Mouse (Mus musculus): ENCODE measurements around the gene Wdr64.

The Wdr64 gene

DNA sequence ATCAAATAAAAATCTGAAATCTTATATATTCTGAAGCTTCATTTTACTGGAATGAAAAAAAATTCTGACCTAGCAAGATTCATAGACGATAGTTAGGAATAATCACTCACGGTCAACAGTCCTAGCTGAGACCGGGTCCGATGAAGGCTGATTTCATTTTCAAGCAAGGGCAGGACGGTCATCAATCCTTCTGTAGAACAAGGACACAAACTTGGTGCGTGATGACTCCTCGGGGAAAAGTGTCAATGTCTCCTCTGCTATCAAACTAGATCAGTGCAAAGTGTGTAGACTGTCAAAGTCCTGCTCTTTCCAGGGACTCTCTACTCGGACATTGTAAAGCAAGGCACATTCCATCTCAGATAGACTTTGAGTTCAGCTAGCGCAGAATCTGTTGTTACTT, 18.4 kb downstream of the Wdr64 start:
- no peak for DNase-seq (ENCODE audit: low read depth, low spot score)

DNA sequence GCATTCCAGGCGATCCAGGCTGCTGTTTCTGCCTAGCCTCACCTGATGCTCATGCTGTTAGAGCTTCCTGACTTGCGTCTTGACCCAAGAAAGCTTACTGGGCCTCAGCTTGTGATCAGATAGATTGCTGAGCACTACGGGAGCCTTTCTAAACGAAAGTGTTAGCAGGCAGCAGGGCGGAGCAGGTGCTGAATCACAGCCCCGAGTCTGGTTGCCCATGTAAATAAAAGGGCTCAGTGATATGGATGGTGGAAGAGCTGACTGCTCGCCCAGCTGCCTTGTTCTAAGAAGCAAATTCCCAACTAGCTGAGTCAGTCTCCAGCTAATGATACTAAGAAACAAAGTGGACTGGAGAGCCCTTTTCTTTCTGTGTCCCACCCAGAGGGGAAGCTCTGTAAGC, 27.4 kb downstream of the Wdr64 start:
- no peak for DNase-seq (ENCODE audit: low read depth, low spot score)

DNA sequence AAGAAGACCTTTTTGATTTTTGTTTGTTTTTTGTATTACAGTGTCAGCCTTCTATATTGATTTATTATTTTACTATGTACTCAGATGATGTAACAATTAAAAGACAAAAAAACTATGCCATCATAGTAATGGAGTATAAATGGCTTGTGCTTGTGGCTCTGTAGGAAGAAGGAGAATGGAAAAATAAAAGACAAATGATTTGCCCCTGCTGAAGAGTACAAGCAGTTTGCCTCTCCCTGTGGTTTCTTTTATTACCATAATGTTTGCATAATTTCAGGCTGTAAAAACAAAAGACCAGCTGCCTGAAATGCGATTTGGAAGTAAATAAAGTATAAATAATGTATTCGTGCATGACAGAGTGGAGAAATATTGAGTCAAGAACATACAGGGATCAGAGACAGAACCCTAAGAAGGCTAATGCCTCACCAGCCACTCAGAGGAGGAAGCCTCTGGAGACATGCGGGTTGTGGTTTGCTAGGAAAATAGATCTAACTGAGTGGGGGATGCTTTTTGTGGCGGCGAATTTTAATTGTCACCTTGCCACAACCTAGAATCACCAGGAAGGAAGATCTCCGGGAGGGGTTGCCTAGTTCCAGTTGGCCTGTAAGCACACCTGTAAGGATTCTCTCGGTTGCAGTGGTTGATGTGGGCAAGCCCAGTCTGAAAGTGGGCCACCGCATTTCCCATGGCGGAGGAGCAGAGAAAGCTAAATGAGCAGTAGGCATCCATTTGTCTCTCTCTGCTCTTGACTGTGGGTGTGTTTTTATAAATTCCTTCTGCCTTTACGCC, 56.4 kb downstream of the Wdr64 start:
- DNase-seq (ENCODE audit: low read depth, low spot score), result no peak

DNA sequence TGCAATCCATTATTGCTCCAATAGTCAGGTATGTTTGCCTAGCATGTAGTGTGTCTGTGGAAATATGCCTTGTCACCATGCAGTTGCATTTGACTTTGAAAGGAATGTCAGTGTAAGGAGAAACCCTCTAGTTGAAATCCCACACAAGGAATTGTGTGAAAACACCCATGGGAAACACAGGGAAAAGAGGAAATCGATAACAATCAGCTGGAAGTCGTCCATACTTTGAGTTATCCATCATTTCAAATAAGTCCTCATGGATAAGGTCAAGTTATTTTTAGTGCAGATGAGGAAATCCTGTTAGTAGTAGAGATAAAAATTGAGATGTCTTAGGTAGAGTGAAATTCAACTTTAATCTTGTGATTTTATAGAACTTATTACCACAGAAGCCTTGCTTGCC, 96.3 kb downstream of the Wdr64 start:
- DNase-seq (ENCODE audit: low read depth, low spot score), result no peak

DNA sequence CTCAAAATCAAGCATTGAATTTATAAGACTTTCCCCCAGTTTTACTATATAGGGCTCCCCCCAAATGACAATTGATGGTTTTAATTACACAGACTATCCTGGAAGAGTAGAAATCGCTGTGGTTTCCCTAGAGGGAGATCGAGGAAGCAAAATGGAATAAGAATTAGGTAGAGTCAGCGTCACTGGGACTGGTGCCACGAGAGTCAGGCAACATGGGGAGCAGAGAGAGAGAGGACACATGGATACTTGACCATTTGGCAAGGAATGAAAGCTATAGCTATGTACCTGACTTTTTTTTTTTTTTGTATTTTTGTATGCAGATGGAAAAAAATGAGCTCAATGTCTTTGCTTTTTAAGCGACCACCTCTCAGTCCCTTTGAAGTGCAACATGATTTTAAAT, 110.0 kb downstream of the Wdr64 start:
- no peak for DNase-seq (ENCODE audit: low read depth, low spot score)

DNA sequence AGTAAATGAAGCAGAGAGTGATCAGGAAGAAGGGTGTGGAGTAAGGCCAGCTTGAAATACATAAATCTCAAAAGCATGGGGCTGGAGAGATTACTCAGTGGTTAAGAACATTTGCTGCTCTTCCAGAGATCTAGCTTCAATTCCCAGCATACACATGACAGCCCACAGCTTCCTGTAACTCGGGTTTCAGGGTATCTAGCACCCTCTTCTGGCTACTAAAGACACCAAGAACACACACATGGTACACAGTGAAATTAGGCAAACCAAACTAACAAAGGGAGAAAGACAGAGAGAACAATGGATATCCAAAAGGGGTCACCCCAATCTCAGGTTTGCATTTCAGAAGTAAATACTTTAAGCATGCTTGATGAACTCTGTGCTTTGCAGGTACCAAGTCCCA, 113.2 kb downstream of the Wdr64 start:
- no peak for DNase-seq (ENCODE audit: low read depth, low spot score)

DNA sequence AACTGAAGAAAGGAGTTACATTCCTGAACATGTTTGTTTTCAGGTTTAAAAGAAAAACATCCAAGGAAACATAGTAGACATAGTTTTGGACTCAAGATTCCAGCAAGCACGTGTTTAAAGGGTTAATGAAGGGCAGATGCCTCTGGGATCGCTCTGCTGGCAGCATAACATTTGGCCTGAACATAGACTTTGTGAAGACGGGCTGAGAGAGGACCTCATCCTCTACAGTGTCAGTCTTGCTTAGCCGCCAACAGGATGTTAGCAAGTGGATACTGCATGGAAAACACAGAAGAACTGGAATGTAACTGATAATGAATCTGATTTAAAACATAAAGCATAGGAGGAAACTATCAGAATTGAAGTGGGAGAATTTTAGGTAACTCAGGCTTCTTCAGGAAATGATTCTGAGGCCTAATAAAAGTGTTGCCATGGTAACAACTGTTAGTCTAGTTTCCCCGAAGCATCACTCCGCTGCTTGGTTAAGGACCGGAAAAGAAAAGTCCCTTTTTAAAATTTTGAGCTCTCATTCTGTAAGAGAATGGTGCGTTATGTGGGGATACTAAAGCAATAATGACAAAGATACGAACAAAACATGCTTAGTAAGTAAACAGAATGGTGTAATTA, 125.5 kb downstream of the Wdr64 start:
- no peak for DNase-seq (ENCODE audit: low read depth, low spot score)

DNA sequence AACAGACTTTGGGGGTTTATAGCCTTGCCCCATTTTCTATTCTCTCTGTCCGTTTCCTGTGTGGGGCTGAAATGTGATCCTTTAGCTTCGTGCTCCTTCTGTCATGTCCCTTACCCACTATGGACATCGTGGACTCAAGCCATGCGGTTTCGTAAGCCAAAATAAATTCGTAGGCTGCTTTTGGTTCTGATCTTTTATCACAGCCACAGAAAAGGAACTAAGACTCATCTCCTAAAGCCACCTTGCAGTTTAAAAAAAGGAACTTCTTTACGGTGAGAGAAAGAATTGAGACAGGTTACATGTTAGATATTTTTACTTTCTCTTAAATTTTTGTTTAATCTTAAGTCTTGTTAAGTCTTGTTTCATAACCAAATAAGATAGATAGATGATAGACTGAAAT, 130.1 kb downstream of the Wdr64 start:
- DNase-seq (ENCODE audit: low read depth, low spot score), result no peak

DNA sequence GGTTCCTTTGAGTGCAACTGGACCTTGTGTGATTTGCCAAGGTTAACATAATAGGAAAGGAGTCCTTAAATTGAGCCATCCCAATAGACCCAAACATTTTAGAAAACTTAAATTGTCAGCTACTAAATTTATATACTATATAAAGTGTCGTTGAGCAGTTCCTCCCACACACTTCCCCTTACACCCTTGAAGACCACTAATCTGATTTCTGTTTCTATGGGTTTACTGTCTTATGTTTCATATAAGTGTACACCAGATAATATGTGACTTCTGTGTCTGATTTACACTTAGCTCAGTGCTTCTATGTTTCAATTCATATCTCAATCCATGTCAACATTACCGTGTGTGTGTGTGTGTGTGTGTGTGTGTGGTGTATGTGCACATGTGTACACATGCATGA, 130.8 kb downstream of the Wdr64 start:
- no peak for DNase-seq (ENCODE audit: low read depth, low spot score)

DNA sequence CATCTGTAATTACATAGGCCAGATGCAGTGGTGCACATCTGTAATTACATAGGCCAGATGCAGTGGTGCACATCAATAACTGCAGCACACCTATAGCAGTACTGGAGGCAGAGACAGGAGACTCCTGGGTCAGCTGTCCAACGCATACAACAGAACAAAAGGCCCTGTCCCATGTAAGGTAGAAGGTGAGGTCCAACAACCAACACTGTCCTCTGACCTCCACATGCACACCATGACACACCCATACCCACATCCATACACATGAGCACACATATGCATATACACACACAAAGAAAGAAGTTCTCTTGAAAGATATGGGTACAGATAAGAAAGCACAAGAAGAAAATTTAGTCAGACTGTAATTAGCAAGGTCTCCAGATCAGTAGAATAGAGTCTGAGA, 157.1 kb downstream of the Wdr64 start:
- DNase-seq (ENCODE audit: low read depth, low spot score), result no peak

Measured in c-Kit-negative CD71-positive TER-119-positive erythroid progenitor cells, embryonic 14.5 days (primary cell).